Comparison of ENCODE assay signal across 9 mouse cellular contexts in genomic region chr14:117710463-117710911, GRCm38 (mm10).
DNase-seq lines count a peak whose midpoint lies in the region; ATAC-seq and TF ChIP-seq lines count a peak whose summit lies in the region.
"Had no signal": no experiment of that assay in that cellular context is flagged by ENCODE, and none has a peak within 500 bp of the region (broad histone marks: within the 10 kb centered on the region; RNA-seq: fewer than 3 reads in every experiment).

No protein-coding gene starts in this region.

- 68% methylated on average over 10 of the region's 10 CpGs for WGBS in kidney, postnatal 0 days
- WGBS in neural tube, embryonic 15.5 days: 67% methylated on average over 10 of the region's 10 CpGs
- WGBS in hindbrain, embryonic 13.5 days: 84% methylated on average over 10 of the region's 10 CpGs

- TF ChIP-seq CTCF in kidney, postnatal 0 days (IDR thresholded peaks at IDR 0.05; ENCODE audit: low read depth): no peak

- H3K36me3 ChIP-seq in kidney, postnatal 0 days (ENCODE audit: insufficient read depth, low read length): no peaks in the 10 kb centered on the region
- H3K36me3 ChIP-seq in neural tube, embryonic 15.5 days: no peaks in the 10 kb centered on the region
- H3K36me3 ChIP-seq in hindbrain, embryonic 13.5 days: no peaks in the 10 kb centered on the region

- peak; percentile 6 for DNase-seq in kidney, postnatal 0 days (ENCODE audit: low spot score)
- DNase-seq in kidney, adult 9 months: no peak
- DNase-seq in left cerebral cortex, postnatal 25 days (ENCODE audit: low spot score in 2 of 2): peak; percentile 11 to 47
- DNase-seq in kidney, adult 11 months: no peak
- DNase-seq in kidney, adult 8-10 months: no peak

- no peak overlapping the region for H3K4me2 ChIP-seq in kidney, postnatal 0 days (ENCODE audit: low read length)
- 0 out of 2 replicates have a peak overlapping the region, but pooled peaks have one; percentile 3 for H3K4me2 ChIP-seq in neural tube, embryonic 15.5 days
- H3K4me2 ChIP-seq in hindbrain, embryonic 13.5 days: no peak overlapping the region

- intact Hi-C loops in left cerebral cortex, postnatal 25 days (cut with DNase I): no loop called here

- ATAC-seq in kidney, postnatal 0 days (replicated peaks; ENCODE audit: low FRiP score, low read depth): no peak; the same call in 1 of the 2 replicates
- ATAC-seq in common myeloid progenitor, adult 5-6 weeks (replicated peaks; ENCODE audit: low read depth, poor library complexity, severe bottlenecking): peak; percentile 55
- no peak for ATAC-seq in neural tube, embryonic 15.5 days (ENCODE audit: low FRiP score)
- no peak for ATAC-seq in hindbrain, embryonic 13.5 days (ENCODE audit: low FRiP score)

- no peak overlapping the region for H3K9ac ChIP-seq in kidney, postnatal 0 days (ENCODE audit: low read depth, low read length)
- no peak overlapping the region for H3K9ac ChIP-seq in neural tube, embryonic 15.5 days (replicated peaks)
- H3K9ac ChIP-seq in hindbrain, embryonic 13.5 days: no peak overlapping the region

- H3K4me3 ChIP-seq in kidney, postnatal 0 days (replicated peaks; ENCODE audit: low read depth, low read length): no peak overlapping the region
- H3K4me3 ChIP-seq in neural tube, embryonic 15.5 days (replicated peaks): no peak overlapping the region
- H3K4me3 ChIP-seq in hindbrain, embryonic 13.5 days: no peak overlapping the region
- H3K4me3 ChIP-seq: left cerebral cortex, adult 2 months had no signal

- H3K9me3 ChIP-seq in kidney, postnatal 0 days (replicated peaks; ENCODE audit: low read length): no peaks in the 10 kb centered on the region
- H3K9me3 ChIP-seq in neural tube, embryonic 15.5 days (replicated peaks): no peaks in the 10 kb centered on the region
- no peaks in the 10 kb centered on the region for H3K9me3 ChIP-seq in hindbrain, embryonic 13.5 days

- no peaks in the 10 kb centered on the region for H3K27me3 ChIP-seq in kidney, postnatal 0 days (ENCODE audit: insufficient read depth, low read length)
- no peaks in the 10 kb centered on the region for H3K27me3 ChIP-seq in neural tube, embryonic 15.5 days (replicated peaks)
- no peaks in the 10 kb centered on the region for H3K27me3 ChIP-seq in hindbrain, embryonic 13.5 days

- 0 out of 2 replicates have a peak, but pooled peaks cover 4% of the 10 kb centered on the region for H3K4me1 ChIP-seq in kidney, postnatal 0 days (replicated peaks; ENCODE audit: insufficient read depth, low read length)
- H3K4me1 ChIP-seq in neural tube, embryonic 15.5 days: 0 out of 2 replicates have a peak, but pooled peaks cover 4% of the 10 kb centered on the region
- 0 out of 2 replicates have a peak, but pooled peaks cover 7% of the 10 kb centered on the region for H3K4me1 ChIP-seq in hindbrain, embryonic 13.5 days (replicated peaks)

- H3K27ac ChIP-seq in kidney, postnatal 0 days: no peak overlapping the region
- no peak overlapping the region for H3K27ac ChIP-seq in neural tube, embryonic 15.5 days (replicated peaks)
- no peak overlapping the region for H3K27ac ChIP-seq in hindbrain, embryonic 13.5 days
- H3K27ac ChIP-seq: left cerebral cortex, adult 2 months had no signal

Comparison
In these comparisons a context has a peak if more than half of its experiments do, and no peak if none do; other contexts are left out.
1. DNase-seq: peak in kidney, postnatal 0 days (single experiment) and left cerebral cortex, postnatal 25 days (2 of 2); none in kidney, adult 9 months (single experiment), kidney, adult 11 months (single experiment) and kidney, adult 8-10 months (0 of 2).